In the genomic region with DNA sequence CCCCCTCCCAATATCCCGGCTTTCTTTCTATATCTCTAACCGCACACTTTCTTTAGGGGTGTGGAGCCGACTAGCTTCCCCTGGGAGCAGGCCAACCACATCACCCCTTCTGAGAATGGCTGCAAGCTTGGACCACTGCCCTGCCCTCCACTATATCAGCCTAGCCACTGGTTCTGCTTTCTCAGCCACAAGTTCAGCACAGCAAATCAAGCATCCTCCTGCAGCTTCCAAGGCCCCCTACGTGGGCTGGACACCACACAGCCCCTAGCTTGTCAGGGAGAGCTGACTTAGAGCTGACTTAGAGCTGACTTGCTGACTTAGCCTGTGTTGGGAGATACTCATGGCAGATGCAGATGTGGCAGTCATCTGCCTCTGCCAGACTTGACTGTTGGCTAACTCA, we compare ENCODE assay signal across 24 mouse cellular contexts. TPM values are rescaled to one million over a fixed set of nuclear protein-coding genes. Genes with fewer than 3 reads are reported as not detected.
DNase-seq lines count a peak whose midpoint lies in the region; ATAC-seq and TF ChIP-seq lines count a peak whose summit lies in the region.
"Had no signal": no experiment of that assay in that cellular context is flagged by ENCODE, and none has a peak within 500 bp of the region (broad histone marks: within the 10 kb centered on the region; RNA-seq: fewer than 3 reads in every experiment).

No protein-coding gene starts in this region.

- no peak overlapping the region; the same call in 1 of the 2 replicates for H3K27ac ChIP-seq in heart, embryonic 16.5 days (ENCODE audit: low read length)
- H3K27ac ChIP-seq in midbrain, embryonic 13.5 days = 0 out of 2 replicates have a peak overlapping the region, but pooled peaks have one; percentile 14
- H3K27ac ChIP-seq in midbrain, embryonic 16.5 days (ENCODE audit: low read length) = no peak overlapping the region
- no peak overlapping the region for H3K27ac ChIP-seq in stomach, postnatal 0 days (replicated peaks)
- H3K27ac ChIP-seq: embryonic facial prominence, embryonic 12.5 days; left cerebral cortex, adult 2 months; liver, embryonic 12.5 days; neural tube, embryonic 13.5 days had no signal

- TF ChIP-seq CTCF in stomach, postnatal 0 days (IDR thresholded peaks at IDR 0.05; ENCODE audit: low read depth) = no peak

- no peaks in the 10 kb centered on the region for H3K36me3 ChIP-seq in heart, embryonic 16.5 days (ENCODE audit: control insufficient read depth, insufficient read depth)
- H3K36me3 ChIP-seq in midbrain, embryonic 13.5 days = no peaks in the 10 kb centered on the region
- no peaks in the 10 kb centered on the region for H3K36me3 ChIP-seq in midbrain, embryonic 16.5 days (ENCODE audit: control insufficient read depth, insufficient read depth, low read length)
- no peaks in the 10 kb centered on the region for H3K36me3 ChIP-seq in stomach, postnatal 0 days (ENCODE audit: control insufficient read depth, insufficient read depth, low read length)
- H3K36me3 ChIP-seq: embryonic facial prominence, embryonic 12.5 days; neural tube, embryonic 13.5 days had no signal

- peak overlapping the region; percentile 21; the same call in 1 of the 2 replicates for H3K9ac ChIP-seq in heart, embryonic 16.5 days (ENCODE audit: low read length)
- no peak overlapping the region for H3K9ac ChIP-seq in midbrain, embryonic 13.5 days (replicated peaks)
- H3K9ac ChIP-seq in midbrain, embryonic 16.5 days (ENCODE audit: low read depth, low read length) = no peak overlapping the region
- H3K9ac ChIP-seq in stomach, postnatal 0 days (ENCODE audit: low read length) = no peak overlapping the region
- H3K9ac ChIP-seq: embryonic facial prominence, embryonic 12.5 days; liver, embryonic 12.5 days; neural tube, embryonic 13.5 days had no signal

- H3K4me3 ChIP-seq in heart, embryonic 16.5 days (ENCODE audit: low read length) = no peak overlapping the region
- no peak overlapping the region for H3K4me3 ChIP-seq in midbrain, embryonic 13.5 days (replicated peaks)
- no peak overlapping the region for H3K4me3 ChIP-seq in midbrain, embryonic 16.5 days (ENCODE audit: low read depth, low read length)
- no peak overlapping the region for H3K4me3 ChIP-seq in stomach, postnatal 0 days (ENCODE audit: low read depth, low read length)
- H3K4me3 ChIP-seq: embryonic facial prominence, embryonic 12.5 days; erythroblast, embryonic 14.5 days; left cerebral cortex, adult 2 months; liver, embryonic 12.5 days; neural tube, embryonic 13.5 days had no signal

- no peak overlapping the region for H3K4me2 ChIP-seq in heart, embryonic 16.5 days (ENCODE audit: low read depth, low read length)
- no peak overlapping the region for H3K4me2 ChIP-seq in midbrain, embryonic 13.5 days (replicated peaks)
- H3K4me2 ChIP-seq in midbrain, embryonic 16.5 days (ENCODE audit: low read length) = no peak overlapping the region
- H3K4me2 ChIP-seq in stomach, postnatal 0 days (replicated peaks; ENCODE audit: low read depth) = no peak overlapping the region
- H3K4me2 ChIP-seq: embryonic facial prominence, embryonic 12.5 days; liver, embryonic 12.5 days; neural tube, embryonic 13.5 days had no signal

- H3K27me3 ChIP-seq in heart, embryonic 16.5 days (ENCODE audit: control insufficient read depth, insufficient read depth, low read length) = no peaks in the 10 kb centered on the region
- no peaks in the 10 kb centered on the region for H3K27me3 ChIP-seq in midbrain, embryonic 13.5 days
- H3K27me3 ChIP-seq in midbrain, embryonic 16.5 days (ENCODE audit: control insufficient read depth, insufficient read depth, low read depth, low read length) = no peaks in the 10 kb centered on the region
- no peaks in the 10 kb centered on the region for H3K27me3 ChIP-seq in stomach, postnatal 0 days (ENCODE audit: control insufficient read depth, insufficient read depth, low read length)
- H3K27me3 ChIP-seq: embryonic facial prominence, embryonic 12.5 days; liver, embryonic 12.5 days; neural tube, embryonic 13.5 days had no signal

- WGBS in heart, embryonic 16.5 days = 58% methylated on average over 4 of the region's 4 CpGs
- WGBS in midbrain, embryonic 13.5 days = 85% methylated on average over 4 of the region's 4 CpGs
- 84% methylated on average over 4 of the region's 4 CpGs for WGBS in midbrain, embryonic 16.5 days
- WGBS in stomach, postnatal 0 days = 79% methylated on average over 4 of the region's 4 CpGs

- no peaks in the 10 kb centered on the region for H3K9me3 ChIP-seq in heart, embryonic 16.5 days (replicated peaks; ENCODE audit: control insufficient read depth, low read length)
- no peaks in the 10 kb centered on the region for H3K9me3 ChIP-seq in midbrain, embryonic 13.5 days
- no peaks in the 10 kb centered on the region for H3K9me3 ChIP-seq in midbrain, embryonic 16.5 days (replicated peaks; ENCODE audit: control insufficient read depth, low read length, poor library complexity, severe bottlenecking)
- no peaks in the 10 kb centered on the region for H3K9me3 ChIP-seq in stomach, postnatal 0 days (ENCODE audit: control insufficient read depth, low read length)
- H3K9me3 ChIP-seq: embryonic facial prominence, embryonic 12.5 days; liver, embryonic 12.5 days; neural tube, embryonic 13.5 days had no signal

- DNase-seq in heart, adult 8-10 months (ENCODE audit: low spot score) = no peak
- DNase-seq in stomach, postnatal 0 days (ENCODE audit: low spot score) = no peak
- DNase-seq in layer of hippocampus, postnatal 36 days = no peak
- DNase-seq: adrenal gland, adult 2 months; cerebellum, adult 9-11 months; gastrocnemius, postnatal 36 days; kidney, adult 18-20 months; kidney, postnatal 14 days; left cerebral cortex, postnatal 4 days; lung, postnatal 10 days; thymus, adult 2 months had no signal

- no peak for ATAC-seq in heart, embryonic 16.5 days (replicated peaks; ENCODE audit: extremely low read depth, insufficient read depth, low FRiP score)
- ATAC-seq in midbrain, embryonic 13.5 days = no peak
- no peak for ATAC-seq in midbrain, embryonic 16.5 days
- ATAC-seq in hematopoietic stem cell, adult 5-6 weeks (replicated peaks in 1 of 2; ENCODE audit: insufficient read depth in 1 of 2, low FRiP score in 2 of 2, low TSS enrichment in 1 of 2, low read depth in 1 of 2, poor library complexity in 2 of 2, severe bottlenecking in 2 of 2) = peak; percentile 55 to 68
- ATAC-seq in monocyte, adult 5-6 weeks (replicated peaks; ENCODE audit: insufficient number of reproducible peaks, low FRiP score, low TSS enrichment, poor library complexity, severe bottlenecking) = 0 out of 2 replicates have a peak, but pooled peaks have one; percentile 2
- ATAC-seq in stomach, postnatal 0 days (ENCODE audit: low FRiP score, low TSS enrichment) = no peak
- ATAC-seq: forebrain, embryonic 14.5 days; liver, embryonic 12.5 days had no signal

- no peak for TF ChIP-seq EP300 in stomach, postnatal 0 days (optimal IDR thresholded peaks at IDR 0.05)

- peaks cover 58% of the 10 kb centered on the region for H3K4me1 ChIP-seq in heart, embryonic 16.5 days (ENCODE audit: control insufficient read depth, insufficient read depth, low read length)
- H3K4me1 ChIP-seq in midbrain, embryonic 13.5 days (replicated peaks) = peaks cover 25% of the 10 kb centered on the region
- H3K4me1 ChIP-seq in midbrain, embryonic 16.5 days (ENCODE audit: control insufficient read depth, insufficient read depth, low read length) = peaks cover 8% of the 10 kb centered on the region
- H3K4me1 ChIP-seq in stomach, postnatal 0 days (replicated peaks; ENCODE audit: control insufficient read depth, insufficient read depth) = peaks cover 8% of the 10 kb centered on the region

RNA-seq across cellular contexts. Expression of gene Cfap43, which starts 14.0 kb away (rescaled TPM):
- polyA plus RNA-seq in heart, embryonic 16.5 days (2015; fragmentation: Nextera tagmentation; extraction: Ambion mirVana) = 0.38 and 0.42 TPM in 2 replicates
- under 1 TPM in 3 of 4 experiments, not detected in 1; 0.08 to 0.23 (median 0.22) TPM for total RNA-seq in heart, adult 8-10 months (2022)
- 0.24 and 0.36 TPM in 2 replicates for polyA plus RNA-seq in midbrain, embryonic 13.5 days (2015; fragmentation: Nextera tagmentation; extraction: Ambion mirVana)
- polyA plus RNA-seq in midbrain, embryonic 16.5 days (2015; fragmentation: Nextera tagmentation; extraction: Ambion mirVana) = 1.7 and 1.9 TPM in 2 replicates
- total RNA-seq in hematopoietic stem cell, adult 5-6 weeks (2017) = 0.10 TPM in 1 of 2 replicates, not detected in the other
- 0.19 to 1.3 TPM (median 0.19 TPM) in 3 replicates for total RNA-seq in monocyte, adult 5-6 weeks (2017)
- polyA plus RNA-seq in stomach, postnatal 0 days (2015; fragmentation: Nextera tagmentation; extraction: Ambion mirVana) = 0.51 and 1.1 TPM in 2 replicates
- total RNA-seq in layer of hippocampus, postnatal 36 days (2021) = 1 to 10 TPM; 1.2 to 1.7 TPM
- total RNA-seq: adrenal gland, adult 2 months; gastrocnemius, postnatal 36 days had no signal
- polyA plus RNA-seq: adrenal gland, adult 2 months; erythroblast, embryonic 14.5 days had no signal

RNA-seq across cellular contexts. Expression of gene Itprip, which starts 14.0 kb away (rescaled TPM):
- 18.4 and 23.3 TPM in 2 replicates for polyA plus RNA-seq in heart, embryonic 16.5 days (2015; fragmentation: Nextera tagmentation; extraction: Ambion mirVana)
- total RNA-seq in heart, adult 8-10 months (2022) = 10 to 100 TPM in 2 of 4 experiments, 1 to 10 TPM in 2; 8.1 to 15.4 (median 11.5) TPM
- polyA plus RNA-seq in midbrain, embryonic 13.5 days (2015; fragmentation: Nextera tagmentation; extraction: Ambion mirVana) = 8.5 and 9.2 TPM in 2 replicates
- 3.5 and 4.3 TPM in 2 replicates for polyA plus RNA-seq in midbrain, embryonic 16.5 days (2015; fragmentation: Nextera tagmentation; extraction: Ambion mirVana)
- 18.6 and 33.0 TPM in 2 replicates for total RNA-seq in hematopoietic stem cell, adult 5-6 weeks (2017)
- 27.6 to 28.1 TPM (median 28.1 TPM) in 3 replicates for total RNA-seq in monocyte, adult 5-6 weeks (2017)
- 7.9 and 9.0 TPM in 2 replicates for polyA plus RNA-seq in stomach, postnatal 0 days (2015; fragmentation: Nextera tagmentation; extraction: Ambion mirVana)
- total RNA-seq in layer of hippocampus, postnatal 36 days (2021) = 1 to 10 TPM; 1.0 to 1.9 TPM

RNA-seq across cellular contexts. Expression of gene Cfap58, which starts 32.4 kb away (rescaled TPM):
- polyA plus RNA-seq in heart, embryonic 16.5 days (2015; fragmentation: Nextera tagmentation; extraction: Ambion mirVana) = 0.09 and 0.25 TPM in 2 replicates
- total RNA-seq in heart, adult 8-10 months (2022) = 1 to 10 TPM; 1.2 to 2.9 (median 1.9) TPM
- polyA plus RNA-seq in midbrain, embryonic 13.5 days (2015; fragmentation: Nextera tagmentation; extraction: Ambion mirVana) = 0.32 and 0.48 TPM in 2 replicates
- polyA plus RNA-seq in midbrain, embryonic 16.5 days (2015; fragmentation: Nextera tagmentation; extraction: Ambion mirVana) = 0.57 and 0.90 TPM in 2 replicates
- not detected in 2 replicates for total RNA-seq in hematopoietic stem cell, adult 5-6 weeks (2017)
- total RNA-seq in monocyte, adult 5-6 weeks (2017) = not detected in 3 replicates
- polyA plus RNA-seq in stomach, postnatal 0 days (2015; fragmentation: Nextera tagmentation; extraction: Ambion mirVana) = not detected in 2 replicates
- under 1 TPM; 0.30 to 0.35 TPM for total RNA-seq in layer of hippocampus, postnatal 36 days (2021)
- total RNA-seq: adrenal gland, adult 2 months; gastrocnemius, postnatal 36 days had no signal
- polyA plus RNA-seq: adrenal gland, adult 2 months; C2C12; embryonic facial prominence, embryonic 12.5 days; erythroblast, embryonic 14.5 days; liver, embryonic 12.5 days; stomach, embryonic 14.5 days had no signal

RNA-seq across cellular contexts. Expression of gene Gsto2, which starts 39.7 kb away (rescaled TPM):
- 0.77 and 1.1 TPM in 2 replicates for polyA plus RNA-seq in heart, embryonic 16.5 days (2015; fragmentation: Nextera tagmentation; extraction: Ambion mirVana)
- 1 to 10 TPM; 2.3 to 3.5 (median 2.5) TPM for total RNA-seq in heart, adult 8-10 months (2022)
- polyA plus RNA-seq in midbrain, embryonic 13.5 days (2015; fragmentation: Nextera tagmentation; extraction: Ambion mirVana) = 1.2 and 1.5 TPM in 2 replicates
- polyA plus RNA-seq in midbrain, embryonic 16.5 days (2015; fragmentation: Nextera tagmentation; extraction: Ambion mirVana) = 1.0 and 1.1 TPM in 2 replicates
- not detected in 2 replicates for total RNA-seq in hematopoietic stem cell, adult 5-6 weeks (2017)
- total RNA-seq in monocyte, adult 5-6 weeks (2017) = 0.43 TPM in 1 of 3 replicates, not detected in the others
- 3.5 and 4.2 TPM in 2 replicates for polyA plus RNA-seq in stomach, postnatal 0 days (2015; fragmentation: Nextera tagmentation; extraction: Ambion mirVana)
- 1 to 10 TPM; 2.7 to 3.1 TPM for total RNA-seq in layer of hippocampus, postnatal 36 days (2021)
- polyA plus RNA-seq: erythroblast, embryonic 14.5 days had no signal

RNA-seq across cellular contexts. Expression of gene Gsto1, which starts 50.3 kb away (rescaled TPM):
- 115 and 121 TPM in 2 replicates for polyA plus RNA-seq in heart, embryonic 16.5 days (2015; fragmentation: Nextera tagmentation; extraction: Ambion mirVana)
- total RNA-seq in heart, adult 8-10 months (2022) = 100 to 1,000 TPM; 186 to 266 (median 222) TPM
- polyA plus RNA-seq in midbrain, embryonic 13.5 days (2015; fragmentation: Nextera tagmentation; extraction: Ambion mirVana) = 89.1 and 98.3 TPM in 2 replicates
- 150 and 155 TPM in 2 replicates for polyA plus RNA-seq in midbrain, embryonic 16.5 days (2015; fragmentation: Nextera tagmentation; extraction: Ambion mirVana)
- total RNA-seq in hematopoietic stem cell, adult 5-6 weeks (2017) = 96.4 and 117 TPM in 2 replicates
- 50.9 to 119 TPM (median 77.1 TPM) in 3 replicates for total RNA-seq in monocyte, adult 5-6 weeks (2017)
- 3,153 and 3,669 TPM in 2 replicates for polyA plus RNA-seq in stomach, postnatal 0 days (2015; fragmentation: Nextera tagmentation; extraction: Ambion mirVana)
- 10 to 100 TPM; 46.5 to 50.0 TPM for total RNA-seq in layer of hippocampus, postnatal 36 days (2021)

Comparison
In these comparisons a context has a peak if more than half of its experiments do, and no peak if none do; other contexts are left out.
1. ATAC-seq: peak in hematopoietic stem cell, adult 5-6 weeks (2 of 2) and monocyte, adult 5-6 weeks (single experiment); none in heart, embryonic 16.5 days (single experiment), midbrain, embryonic 13.5 days (single experiment), midbrain, embryonic 16.5 days (single experiment) and stomach, postnatal 0 days (single experiment).